Mouse (Mus musculus) testis, adult 2 months (tissue): ENCODE measurements at regions not wholly inside any gene's neighbourhood (a gene's known extent, or its start where the extent isn't known, plus 50 kb on each side); places are given as distances from the start of the nearest gene placed in this dataset.

Experiments
- CTCF ChIP-seq: fragments of 200-500 bp; IDR thresholded peaks from 2 replicates; pipeline ENCODE4 v1.5.1; 2012; ENCODE audit warnings: low read depth, mild to moderate bottlenecking, inconsistent platforms, low read length, moderate library complexity; ENCODE audit not compliant: control insufficient read depth, insufficient read depth, insufficient replicate concordance
- POLR2A ChIP-seq: fragments of 200-500 bp; IDR thresholded peaks from 2 replicates; pipeline ENCODE4 v1.6.1; 2012; ENCODE audit warnings: low read depth, mild to moderate bottlenecking, inconsistent platforms, low read length, moderate library complexity; ENCODE audit not compliant: control insufficient read depth

DNA sequence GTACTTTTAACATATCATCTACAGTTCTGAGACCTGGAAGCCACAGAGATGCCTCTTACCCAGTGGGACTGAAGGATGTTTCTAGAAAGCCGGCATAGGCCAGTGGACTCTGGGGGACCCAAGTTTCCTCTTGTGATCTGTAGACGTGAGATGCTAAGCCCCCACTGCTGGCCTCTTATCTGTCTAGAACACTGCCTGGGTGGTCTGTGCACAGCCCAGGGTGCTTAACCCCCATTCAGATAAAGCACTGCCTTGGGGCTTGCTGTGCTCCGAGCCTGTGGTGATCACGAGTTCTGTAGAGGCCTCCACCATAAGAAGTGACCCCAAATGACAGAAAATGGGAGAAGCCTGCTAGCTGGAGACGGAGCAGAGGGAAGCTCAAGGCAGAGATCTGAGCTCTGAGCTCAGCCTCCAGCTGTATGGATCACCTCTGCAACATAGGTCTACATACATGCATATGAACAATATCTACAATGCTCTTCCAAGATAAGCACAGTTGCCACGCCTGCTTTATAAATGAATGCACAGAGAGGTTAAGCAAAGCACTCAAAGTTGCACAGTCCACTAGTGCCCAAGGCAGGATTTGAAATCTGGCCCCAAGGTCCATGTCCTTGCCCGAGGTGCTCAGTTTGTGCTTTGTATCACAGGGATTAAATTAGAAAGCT is 137.7 kb upstream of the Ubl3 start:
- TF ChIP-seq CTCF (no peak), POLR2A (no peak)
